Mouse (Mus musculus) cerebellum, adult 9-10 months (tissue): Measurements from ENCODE around the gene Gm28043.
A peak's percentile ranks its signal among the peaks of the same experiment; 100 is the strongest.

ENCODE experiments used
- DNase-seq: peaks from one replicate; pipeline ENCODE4 v3.0.0; 2022

Gm28043 gene

DNA sequence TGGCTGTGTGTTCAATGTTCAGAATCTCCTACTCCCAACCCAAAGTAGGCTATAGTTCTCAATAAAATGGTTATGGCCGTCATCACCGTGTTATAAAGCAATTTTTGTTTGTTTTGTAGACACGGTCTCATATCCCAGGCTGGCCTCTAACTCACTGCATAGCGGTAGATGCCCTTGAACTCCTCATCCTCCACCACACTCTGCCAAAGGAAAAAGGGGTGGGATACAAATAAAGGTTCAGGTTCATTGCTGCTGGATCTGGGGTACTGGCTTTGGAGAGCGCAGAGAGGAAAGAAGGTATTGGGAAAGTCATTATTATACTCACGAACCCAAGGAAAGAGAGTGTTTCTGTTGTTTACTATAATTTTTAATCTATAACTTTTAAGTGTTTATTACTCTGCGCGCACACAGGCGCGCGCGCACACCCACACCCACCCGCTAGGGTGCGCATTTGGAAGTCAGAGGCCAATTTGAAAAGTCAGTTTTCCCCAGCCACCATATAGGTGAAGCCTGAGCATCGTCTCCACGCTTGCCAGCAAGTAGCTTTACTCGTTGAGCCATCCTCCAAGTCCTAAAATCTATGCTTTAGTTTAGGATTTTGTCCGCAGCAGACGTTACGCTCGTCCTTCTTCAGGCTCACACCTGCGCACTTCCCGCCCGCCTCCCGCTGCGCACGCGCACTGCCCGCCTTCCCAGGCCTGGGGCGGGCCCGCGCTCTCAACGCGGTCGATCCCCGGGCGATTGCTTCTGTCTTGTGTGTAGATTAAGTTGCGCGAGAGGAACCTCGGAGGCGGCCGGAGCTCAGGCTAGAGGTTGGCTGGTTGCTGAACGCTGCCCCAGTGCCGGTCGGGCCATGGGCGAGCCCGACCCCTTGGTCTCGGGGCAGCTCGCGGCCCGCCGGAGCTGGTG is at the start of gene Gm28043, which contains the start of gene Rnf8:
Gene Gm28043 (plus strand): TSS at position 762 of the 909 bp plus-strand sequence.
Gene Rnf8 (plus strand): TSS at position 676 of the 909 bp plus-strand sequence.
- peak; percentile 93 for DNase-seq

DNA sequence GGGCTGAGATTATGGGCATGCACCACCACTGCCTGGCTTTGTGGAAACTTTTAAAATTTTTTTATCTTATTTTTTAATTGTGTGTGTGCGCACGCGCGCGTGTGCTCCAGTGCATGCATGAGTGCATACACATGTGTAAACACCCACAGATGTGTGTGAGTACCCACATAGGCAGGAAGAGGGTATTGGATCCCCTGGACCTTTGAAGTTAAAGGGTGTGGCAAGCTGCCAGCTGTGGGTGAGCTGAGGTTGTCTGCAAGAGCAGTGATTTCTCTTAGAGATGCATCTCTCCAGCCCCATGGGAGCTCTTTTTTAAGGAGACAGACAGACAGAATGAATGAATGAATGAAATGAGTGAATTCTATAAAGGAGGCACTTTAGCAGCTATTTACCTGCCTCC is 49.2 kb upstream of the Gm28043 start:
- DNase-seq = no peak

- no peak for DNase-seq
Measured at GRCm38 (mm10) chr17:29568435-29568834, 46.2 kb upstream of the Gm28043 start.

- no peak for DNase-seq
Measured at GRCm38 (mm10) chr17:29569831-29570230, 44.8 kb upstream of the Gm28043 start.

DNA sequence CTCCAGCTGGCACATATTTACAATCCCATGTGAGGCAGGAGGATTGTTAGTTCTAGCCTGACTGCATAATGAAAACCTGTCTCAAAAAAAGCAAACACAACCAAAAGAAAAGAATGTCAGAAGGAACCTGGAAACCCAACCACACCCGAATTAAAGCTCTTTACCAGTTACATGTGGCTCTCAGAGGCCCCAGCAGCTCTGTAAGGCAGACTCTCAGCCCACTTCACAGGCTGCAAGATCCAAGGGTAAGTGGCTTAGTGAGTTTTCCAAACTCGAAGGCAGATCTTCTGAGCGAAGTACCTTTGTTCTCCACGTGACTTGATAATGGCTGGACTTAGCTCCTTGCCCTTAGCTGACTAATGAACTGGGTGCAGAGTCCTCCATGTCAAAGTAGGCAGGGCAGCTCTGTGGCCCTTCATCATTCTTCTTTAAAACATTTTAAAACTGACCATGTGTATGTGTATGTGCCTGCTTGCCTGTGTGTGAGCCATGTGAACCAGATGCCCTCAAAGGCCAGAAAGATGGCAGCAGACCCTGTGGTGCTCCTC is 35.0 kb upstream of the Gm28043 start:
- no peak for DNase-seq

- no peak for DNase-seq
Measured at GRCm38 (mm10) chr17:29583569-29583968, 31.1 kb upstream of the Gm28043 start.

DNA sequence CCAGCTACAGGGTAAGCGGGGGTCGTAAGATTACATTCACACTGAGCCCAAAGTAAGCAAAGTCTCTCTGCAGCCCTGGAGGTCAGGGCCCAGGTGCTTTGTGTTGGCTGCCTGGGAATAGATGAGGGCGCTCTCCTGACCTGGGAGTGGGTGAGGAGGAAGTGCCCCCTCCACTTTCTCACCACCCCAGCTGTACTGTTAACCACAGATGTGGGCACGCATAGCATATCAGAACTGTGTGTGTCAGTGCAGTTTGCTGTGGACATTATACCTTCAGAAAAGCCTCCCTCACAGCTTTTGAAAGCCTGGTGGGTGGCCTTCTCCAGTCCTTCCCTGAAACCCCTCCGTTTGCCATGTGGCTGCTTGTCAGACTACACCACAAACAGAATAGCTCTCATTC is 30.4 kb upstream of the Gm28043 start:
- no peak for DNase-seq

GRCm38 (mm10) chr17:29584737-29585136 is 29.9 kb upstream of the Gm28043 start:
- no peak for DNase-seq

DNA sequence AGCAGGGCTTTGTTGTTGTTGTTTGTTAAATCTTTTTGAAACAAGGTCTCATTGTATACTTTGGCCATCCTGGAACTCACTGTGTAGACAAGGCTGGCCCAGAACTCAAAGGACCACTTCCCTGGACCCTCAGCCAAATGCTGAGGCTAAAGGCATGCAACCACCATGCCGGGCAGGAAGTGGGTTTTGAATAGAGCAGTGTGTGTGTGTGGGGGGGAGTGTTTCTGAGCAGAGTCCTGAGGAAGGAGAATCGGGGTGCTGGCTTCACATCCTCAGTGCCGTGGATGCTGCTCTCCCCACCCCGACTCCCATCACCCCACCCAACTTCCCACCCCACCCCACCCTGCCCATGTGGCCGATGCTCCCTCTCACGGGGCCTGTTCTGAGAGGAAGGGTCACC is 29.2 kb upstream of the Gm28043 start:
- no peak for DNase-seq

GRCm38 (mm10) chr17:29586921-29587320 is 27.8 kb upstream of the Gm28043 start:
- DNase-seq = no peak

- DNase-seq = no peak
Measured at GRCm38 (mm10) chr17:29589221-29589898, 25.3 kb upstream of the Gm28043 start.

DNA sequence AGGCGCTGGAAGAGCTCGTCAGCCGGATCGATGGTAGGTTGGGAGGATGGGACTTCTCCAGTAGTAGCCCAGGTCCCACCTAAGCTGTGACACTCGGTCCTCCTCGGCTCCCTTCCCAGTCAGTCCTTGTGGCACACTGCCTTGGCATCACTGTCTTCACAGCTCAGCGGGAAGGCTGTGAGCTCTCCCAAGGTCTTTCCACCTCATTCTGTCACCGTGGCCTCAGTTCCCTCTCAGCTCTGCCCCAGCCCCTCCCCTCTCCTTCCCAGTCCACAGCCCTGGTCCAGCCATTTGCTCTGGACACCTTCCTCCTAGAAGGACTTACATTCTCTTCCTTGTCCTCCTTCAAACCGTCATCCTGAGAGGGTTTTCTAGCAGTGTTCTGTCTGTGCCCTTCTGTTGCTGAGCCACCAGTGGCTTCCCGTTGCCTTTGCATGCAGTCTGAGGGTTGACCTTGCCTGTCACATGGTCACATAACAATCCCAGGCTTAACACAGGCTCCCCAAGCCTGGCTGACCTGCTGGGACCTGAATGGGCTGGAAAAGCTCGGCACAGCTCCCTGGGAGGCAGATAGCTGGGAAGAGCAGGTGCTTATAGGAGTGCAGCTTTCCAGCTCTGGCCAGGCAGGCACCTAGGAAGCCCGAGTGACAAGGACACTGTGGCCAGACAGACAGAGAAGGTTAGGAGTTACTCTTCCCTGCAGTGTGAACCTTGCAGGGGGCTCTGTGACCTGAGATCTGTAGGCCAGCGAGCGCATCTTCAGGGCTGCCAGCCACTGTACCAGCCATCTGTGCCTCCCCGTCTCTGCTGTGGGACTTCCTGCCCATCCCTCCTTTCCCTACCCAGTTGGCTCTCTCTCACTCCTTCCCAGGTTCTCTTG is 18.5 kb upstream of the Gm28043 start:
- DNase-seq = peak; percentile 79

DNA sequence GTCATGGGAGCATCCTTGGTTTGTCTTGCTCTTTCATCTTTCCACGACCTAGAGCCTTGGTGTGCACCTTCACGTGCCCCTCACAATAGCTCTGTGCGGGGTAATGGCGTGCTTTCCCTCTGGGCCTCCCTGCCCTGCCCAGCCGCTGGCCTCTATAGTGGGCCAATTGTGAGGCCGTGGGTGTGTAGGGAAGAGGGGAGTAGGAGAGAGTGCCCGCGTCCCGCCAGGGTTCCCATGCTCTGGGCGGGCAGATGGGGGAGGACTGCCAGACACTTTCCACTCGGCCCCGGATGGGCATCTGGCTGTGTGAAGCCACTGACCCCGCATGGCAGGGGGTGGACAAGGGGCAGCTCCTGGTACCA is 17.9 kb upstream of the Gm28043 start:
- DNase-seq = no peak

DNA sequence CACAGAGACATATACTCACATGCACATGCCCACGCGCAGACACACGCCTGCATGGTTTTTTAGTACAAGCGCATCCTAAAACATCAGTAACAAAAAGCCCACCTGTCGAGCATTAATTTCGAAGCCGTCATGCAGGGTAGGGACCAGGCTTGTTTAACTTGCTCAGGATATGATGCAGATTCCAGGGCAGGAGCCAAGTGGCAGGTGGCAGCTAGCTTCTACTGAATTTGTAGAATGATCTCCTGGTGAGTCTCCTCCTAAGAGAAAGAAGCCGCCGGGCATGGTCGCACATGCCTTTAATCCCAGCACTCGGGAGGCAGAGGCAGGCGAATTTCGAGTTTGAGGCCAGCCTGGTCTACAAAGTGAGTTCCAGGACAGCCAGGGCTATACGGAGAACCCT is 15.6 kb upstream of the Gm28043 start:
- DNase-seq = no peak

- no peak for DNase-seq
Measured at GRCm38 (mm10) chr17:29599537-29599936, 15.1 kb upstream of the Gm28043 start.

DNA sequence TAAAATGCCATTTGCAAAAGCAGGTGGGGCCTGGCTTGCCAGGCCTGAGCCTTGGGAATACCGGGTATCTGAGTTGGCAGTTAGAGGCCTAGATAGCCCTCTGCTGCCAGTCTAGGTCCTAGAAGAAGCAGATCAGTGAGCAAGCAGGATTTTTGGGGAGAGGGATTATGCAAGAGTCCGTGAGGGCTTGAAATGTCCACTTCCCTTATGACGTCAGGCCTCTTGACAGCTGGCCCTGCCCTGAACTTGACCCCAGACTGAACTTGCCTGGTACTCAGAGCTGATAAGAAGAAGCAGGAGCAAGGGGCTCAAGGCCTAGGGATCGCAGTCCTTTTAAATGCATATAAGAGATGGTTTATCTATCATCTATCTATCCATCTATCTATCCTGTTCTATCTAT is 13.3 kb upstream of the Gm28043 start:
- no peak for DNase-seq

GRCm38 (mm10) chr17:29603283-29603682 is 11.4 kb upstream of the Gm28043 start:
- peak; percentile 82 for DNase-seq

GRCm38 (mm10) chr17:29613453-29613852 is 1.2 kb upstream of the Gm28043 start:
- peak; percentile 61 for DNase-seq

- DNase-seq = no peak
Measured at GRCm38 (mm10) chr17:29615024-29615551, 412 bp downstream of the Gm28043 start.

GRCm38 (mm10) chr17:29615616-29616015 is 940 bp downstream of the Gm28043 start:
- DNase-seq = no peak

DNA sequence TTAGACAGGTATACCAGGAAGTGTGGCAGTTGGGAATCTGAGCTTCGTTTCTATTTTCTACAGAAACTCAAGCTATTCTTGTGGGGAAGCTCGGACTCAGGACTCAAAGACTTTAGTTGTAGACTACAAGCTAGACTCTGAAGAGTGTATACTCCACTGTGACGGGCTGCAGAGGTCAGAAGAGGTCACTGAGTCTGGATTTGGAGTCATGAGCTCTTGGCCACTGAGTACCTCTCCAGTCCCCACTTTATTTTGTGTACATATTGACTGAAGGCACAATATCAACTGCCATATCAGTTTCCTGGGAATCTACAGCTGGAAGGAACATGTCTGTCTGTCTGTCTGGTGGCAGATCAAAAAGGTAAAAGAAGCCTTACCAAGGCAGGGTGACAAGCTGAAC is 4.6 kb downstream of the Gm28043 start:
- DNase-seq = no peak

- DNase-seq = no peak
Measured at GRCm38 (mm10) chr17:29623488-29623887, 8.8 kb downstream of the Gm28043 start.

DNA sequence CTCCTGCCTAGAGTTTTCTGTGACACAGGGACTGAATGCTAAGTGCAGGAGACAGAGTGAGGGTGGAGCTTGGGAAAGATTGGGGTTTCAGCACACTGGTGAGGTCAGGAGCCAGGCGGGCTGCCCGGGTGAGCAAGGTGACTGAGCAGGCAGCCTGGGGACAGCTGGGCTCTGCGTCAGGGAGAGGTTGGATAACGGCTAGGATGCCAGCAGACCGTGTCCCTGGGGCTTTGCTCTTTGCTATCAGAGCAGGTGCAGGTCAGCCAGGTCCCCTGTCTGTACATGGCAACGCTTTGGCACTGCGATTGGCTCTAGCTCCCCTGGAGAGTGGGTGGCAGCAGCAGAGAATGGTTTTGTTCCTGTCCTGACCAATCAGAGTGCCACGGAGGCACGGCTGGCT is 12.6 kb downstream of the Gm28043 start:
- DNase-seq = no peak
